Mouse (Mus musculus) neural tube, embryonic 11.5 days (tissue): ENCODE data around the gene Foxg1. TPM values are rescaled to one million over a fixed set of nuclear protein-coding genes. Genes with fewer than 3 reads are reported as not detected.

Experiments
- ATAC-seq: fragments of 200-750 bp; cut with Nextera tagmentation; 2 replicates; pipeline ENCODE4 v1.8.0; 2017; ENCODE audit warnings: moderate number of reproducible peaks, mild to moderate bottlenecking, moderate TSS enrichment, moderate library complexity; ENCODE audit not compliant: insufficient read depth, low FRiP score, low TSS enrichment
- DNase-seq: peaks from one replicate; pipeline ENCODE4 v3.0.0-alpha.2; 2015; ENCODE audit warnings: low spot score
- H3K27ac ChIP-seq: fragments of 300-500 bp; sonication (generic); 2 replicates; pipeline ENCODE4 v1.5.1; 2014; ENCODE audit warnings: low read depth, mild to moderate bottlenecking, low read length
- H3K27me3 ChIP-seq: fragments of 300-500 bp; sonication (generic); 2 replicates; pipeline ENCODE4 v1.6.1; 2014; ENCODE audit warnings: mild to moderate bottlenecking, low read length, mixed read lengths; ENCODE audit not compliant: control insufficient read depth, insufficient read depth
- H3K36me3 ChIP-seq: fragments of 300-500 bp; sonication (generic); 2 replicates; pipeline ENCODE4 v1.6.1; 2014; ENCODE audit warnings: mild to moderate bottlenecking, low read length, moderate library complexity, mixed read lengths; ENCODE audit not compliant: control insufficient read depth, insufficient read depth
- H3K4me1 ChIP-seq: fragments of 300-500 bp; sonication (generic); 2 replicates; pipeline ENCODE4 v1.6.1; 2014; ENCODE audit warnings: low read length, mixed read lengths; ENCODE audit not compliant: control insufficient read depth, insufficient read depth
- H3K4me2 ChIP-seq: fragments of 300-500 bp; sonication (generic); 2 replicates; pipeline ENCODE4 v1.6.1; 2014; ENCODE audit warnings: low read depth, mild to moderate bottlenecking, moderate library complexity
- H3K4me3 ChIP-seq: fragments of 300-500 bp; sonication (generic); 2 replicates; pipeline ENCODE4 v1.5.1; 2014; ENCODE audit warnings: low read depth, low read length
- H3K9ac ChIP-seq: fragments of 300-500 bp; sonication (generic); 2 replicates; pipeline ENCODE4 v1.6.1; 2014; ENCODE audit warnings: mild to moderate bottlenecking, low read length
- H3K9me3 ChIP-seq: fragments of 300-500 bp; sonication (generic); 2 replicates; pipeline ENCODE4 v1.6.1; 2016; ENCODE audit warnings: low read length; ENCODE audit not compliant: control insufficient read depth
- WGBS: fragments of 180-500 bp; shearing (Covaris S2); extraction: QIAGEN DNeasy Blood & Tissue Kit; methylation state at CpG from one replicate; pipeline ENCODE4 v1.1.7; 2014; 5-methylcytosine and 5-hydroxymethylcytosine counted together
- polyA plus RNA-seq: library from polyadenylated mRNA; unstranded; fragments of >200 nt; fragmentation: Nextera tagmentation; extraction: Ambion mirVana; gene quantifications from 2 replicates; pipeline ENCODE4 v1.2.1, GENCODE M21; 2014

Foxg1 gene
- polyA plus RNA-seq, 1 experiment from 2014 or later = 0.86 TPM

DNA sequence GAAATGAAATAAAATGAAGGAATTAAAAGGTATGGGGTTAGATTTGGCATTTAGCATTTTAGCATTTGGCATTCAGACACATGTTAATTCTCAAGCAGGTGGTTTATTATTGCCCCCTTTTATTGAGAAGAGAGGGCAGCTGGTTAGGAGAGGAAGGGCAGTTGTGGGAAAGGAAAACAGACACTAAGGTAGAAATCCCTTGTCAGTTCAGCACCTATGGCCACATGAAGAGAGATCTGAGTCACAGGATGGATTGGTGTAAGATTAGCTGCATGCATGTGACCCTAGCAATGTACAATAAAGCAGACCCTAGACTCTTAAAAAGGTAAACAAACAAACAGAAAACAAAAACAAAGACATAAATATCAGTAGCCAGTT is 15.7 kb downstream of the Foxg1 start:
- H3K4me2 ChIP-seq = no peak overlapping the region
- no peak for DNase-seq
- no peak overlapping the region for H3K9ac ChIP-seq
- H3K4me3 ChIP-seq = no peak overlapping the region
- peaks cover 78% of the 10 kb centered on the region for H3K27me3 ChIP-seq
- H3K27ac ChIP-seq = no peak overlapping the region
- H3K4me1 ChIP-seq = peaks cover 3% of the 10 kb centered on the region; the same call in 1 of the 2 replicates
- no peaks in the 10 kb centered on the region for H3K36me3 ChIP-seq
- ATAC-seq = no peak
- no peaks in the 10 kb centered on the region for H3K9me3 ChIP-seq

DNA sequence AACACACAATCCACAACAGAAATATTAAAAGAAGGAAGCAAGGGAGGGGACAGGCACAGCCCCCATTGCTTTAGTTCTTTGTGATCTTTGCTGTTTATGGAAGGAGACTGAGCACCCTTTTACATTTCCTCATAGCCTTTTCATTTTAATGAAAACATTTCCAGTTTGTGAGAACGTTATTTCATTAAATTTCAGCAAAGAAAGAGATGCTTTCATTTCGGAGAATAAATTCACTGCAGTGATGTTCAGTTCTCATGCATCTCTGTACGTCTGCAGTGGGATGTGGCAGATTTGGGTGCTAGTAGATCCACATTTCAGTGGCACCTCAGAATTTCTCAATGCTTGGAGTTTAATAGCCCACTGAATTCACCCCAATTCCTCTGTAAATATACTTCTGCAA is 16.2 kb downstream of the Foxg1 start:
- Histone ChIP-seq H3K4me2 (no peak overlapping the region), H3K27me3 (peaks cover 80% of the 10 kb centered on the region), H3K9ac (no peak overlapping the region), H3K4me1 (peaks cover 3% of the 10 kb centered on the region; the same call in 1 of the 2 replicates), H3K27ac (no peak overlapping the region), H3K9me3 (no peaks in the 10 kb centered on the region), H3K36me3 (no peaks in the 10 kb centered on the region), H3K4me3 (no peak overlapping the region)
- 14% methylated on average over 3 of the region's 3 CpGs for WGBS
- no peak for ATAC-seq
- DNase-seq = no peak

DNA sequence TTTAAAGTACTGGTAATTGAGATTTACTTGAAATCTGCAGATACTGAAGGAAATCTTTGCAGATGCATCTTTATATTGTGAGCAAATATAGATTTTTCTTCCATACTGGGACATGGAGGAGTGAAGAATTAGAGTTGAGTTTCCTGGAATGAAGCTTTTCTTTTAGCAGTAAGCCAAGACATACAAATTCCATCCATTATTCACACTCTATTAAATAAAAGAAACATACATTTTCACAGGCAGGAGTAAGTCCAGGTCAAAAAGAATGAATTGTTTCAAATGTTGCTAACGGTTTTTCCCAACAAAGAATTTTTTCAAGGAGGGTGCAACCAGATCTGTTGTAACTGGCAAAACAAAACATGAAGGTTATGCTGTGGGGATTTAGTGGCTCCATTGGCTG is 17.2 kb downstream of the Foxg1 start:
- no peak overlapping the region for H3K4me2 ChIP-seq
- ATAC-seq (no peak), DNase-seq (no peak)
- no peaks in the 10 kb centered on the region for H3K36me3 ChIP-seq
- peaks cover 73% of the 10 kb centered on the region for H3K27me3 ChIP-seq
- H3K27ac ChIP-seq = no peak overlapping the region
- 4% methylated on average over 1 of the region's 1 CpGs for WGBS
- H3K9ac ChIP-seq = no peak overlapping the region
- no peaks in the 10 kb centered on the region for H3K9me3 ChIP-seq
- H3K4me1 ChIP-seq = peaks cover 3% of the 10 kb centered on the region; the same call in 1 of the 2 replicates
- no peak overlapping the region for H3K4me3 ChIP-seq

DNA sequence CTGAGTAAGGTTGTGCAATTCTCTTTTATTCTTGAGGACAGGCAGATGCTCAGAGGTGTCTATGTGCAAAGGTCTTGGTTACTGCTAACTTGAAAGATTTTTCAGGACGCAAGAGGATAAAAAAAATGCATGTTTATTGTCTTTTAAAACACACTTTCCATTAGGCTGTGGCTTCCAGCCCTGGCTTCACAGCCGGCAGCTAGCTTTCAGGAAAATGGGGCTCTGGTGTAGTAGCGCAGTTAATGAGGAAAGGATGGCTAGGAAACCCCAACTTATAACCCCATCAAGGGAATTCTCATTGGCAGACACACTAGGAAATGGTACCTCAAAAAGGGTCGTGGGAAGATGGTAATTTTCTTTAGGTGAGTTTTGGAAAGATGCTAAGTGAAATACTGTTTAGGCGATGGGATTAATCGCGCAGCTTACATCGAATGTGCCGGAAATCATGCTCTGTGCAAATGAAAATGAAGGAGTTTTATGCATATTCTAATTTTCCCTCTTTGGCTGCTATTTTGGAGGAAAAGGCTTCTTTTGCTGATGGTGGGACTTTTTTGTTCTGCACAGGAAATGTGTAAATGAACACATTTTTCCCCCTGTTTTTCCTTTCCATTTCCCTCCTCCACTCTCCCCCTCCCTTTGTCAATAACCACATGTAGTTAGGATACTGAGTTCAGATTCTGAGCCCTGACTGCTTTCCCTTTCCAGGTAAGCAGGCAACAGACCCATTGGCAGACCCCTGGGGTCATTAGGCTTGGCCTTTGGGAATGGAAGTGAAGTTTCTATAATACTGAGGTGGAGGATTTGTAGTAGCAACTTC is 17.8 kb downstream of the Foxg1 start:
- Histone ChIP-seq H3K9ac (no peak overlapping the region), H3K27me3 (peaks cover 67% of the 10 kb centered on the region), H3K36me3 (no peaks in the 10 kb centered on the region), H3K27ac (no peak overlapping the region), H3K4me1 (peaks cover 3% of the 10 kb centered on the region; the same call in 1 of the 2 replicates), H3K4me2 (0 out of 2 replicates have a peak overlapping the region, but pooled peaks have one; percentile 85), H3K4me3 (no peak overlapping the region), H3K9me3 (no peaks in the 10 kb centered on the region)
- ATAC-seq (no peak), DNase-seq (no peak)
- WGBS = 4% methylated on average over 9 of the region's 9 CpGs

DNA sequence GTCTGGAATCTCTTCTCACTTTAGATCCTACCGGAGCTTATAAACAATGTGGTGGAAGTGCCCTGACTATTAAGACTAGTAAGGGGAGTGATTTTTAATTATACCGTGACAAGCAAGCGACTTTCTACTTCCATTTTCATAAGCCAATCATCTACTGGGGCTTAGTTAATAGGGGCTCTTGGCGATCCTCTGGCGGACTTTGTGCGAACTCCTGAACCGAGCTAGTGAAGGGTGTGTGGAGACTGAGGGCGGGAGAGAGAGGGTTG is 18.3 kb downstream of the Foxg1 start:
- no peak for DNase-seq
- H3K4me2 ChIP-seq = peak overlapping the region; percentile 85
- H3K4me1 ChIP-seq = peaks cover 3% of the 10 kb centered on the region; the same call in 1 of the 2 replicates
- H3K9ac ChIP-seq = no peak overlapping the region
- peaks cover 64% of the 10 kb centered on the region for H3K27me3 ChIP-seq
- H3K36me3 ChIP-seq = no peaks in the 10 kb centered on the region
- peak overlapping the region; percentile 40; the same call in 1 of the 2 replicates for H3K4me3 ChIP-seq
- 0% methylated on average over 8 of the region's 8 CpGs for WGBS
- H3K27ac ChIP-seq = no peak overlapping the region
- no peaks in the 10 kb centered on the region for H3K9me3 ChIP-seq
- ATAC-seq = peak; percentile 71

DNA sequence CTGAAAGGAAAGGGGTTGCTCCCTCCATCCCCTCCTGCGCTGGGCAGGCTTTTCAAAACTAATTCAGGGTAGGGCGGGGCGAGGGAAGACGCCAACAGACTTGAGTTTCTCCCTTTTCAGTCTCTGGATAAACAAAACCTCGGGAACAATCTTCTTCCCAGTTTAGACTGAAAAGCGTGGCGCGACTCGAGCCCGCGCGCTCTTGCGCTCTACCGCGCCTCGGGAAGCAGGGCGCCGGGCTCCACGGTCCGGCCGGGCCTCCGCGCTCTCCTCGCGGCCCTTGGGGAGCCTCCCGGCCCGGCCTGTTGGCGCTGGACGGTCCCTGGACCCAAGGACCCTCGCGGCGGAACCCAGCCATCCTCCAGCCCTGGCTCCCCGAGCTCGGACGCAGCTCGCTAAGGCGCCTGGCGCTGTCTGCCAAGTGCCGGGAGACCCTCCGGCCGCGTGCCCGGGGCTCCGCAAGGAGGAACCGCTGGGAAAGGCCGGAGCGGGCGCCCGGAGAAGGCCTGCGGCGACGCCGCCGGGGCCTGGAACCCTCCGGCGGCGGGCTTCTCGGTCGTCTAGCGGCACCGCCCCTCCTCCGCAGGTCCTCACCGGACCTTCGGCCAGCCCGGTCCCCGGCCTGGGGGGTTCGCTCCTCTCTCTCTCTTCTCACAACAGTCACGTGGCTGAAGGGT is 18.8 kb downstream of the Foxg1 start:
- peak; percentile 59 for ATAC-seq

DNA sequence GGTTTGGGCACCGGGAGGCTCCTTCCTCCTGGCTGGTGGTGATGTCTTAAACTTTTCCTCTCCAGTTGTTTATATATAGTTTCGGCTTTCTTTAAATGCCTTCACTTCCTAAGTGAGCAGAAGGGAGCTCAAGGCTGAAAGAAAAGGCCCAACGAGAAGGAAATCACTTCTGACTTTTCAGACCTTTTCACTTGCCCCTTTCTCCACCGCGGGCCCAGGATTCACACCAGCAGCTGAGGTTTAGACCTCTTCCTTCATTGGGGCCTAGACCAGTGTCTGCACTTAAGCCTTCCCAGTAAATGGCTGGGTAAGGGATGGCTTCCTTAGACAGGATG is 19.3 kb downstream of the Foxg1 start:
- ATAC-seq = no peak
- no peak for DNase-seq
- Histone ChIP-seq H3K9me3 (no peaks in the 10 kb centered on the region), H3K4me2 (peak overlapping the region; percentile 85), H3K4me3 (peak overlapping the region; percentile 40), H3K9ac (peak overlapping the region; percentile 45), H3K27ac (no peak overlapping the region), H3K36me3 (no peaks in the 10 kb centered on the region), H3K4me1 (peaks cover 3% of the 10 kb centered on the region; the same call in 1 of the 2 replicates), H3K27me3 (peaks cover 58% of the 10 kb centered on the region)
- WGBS = 0% methylated on average over 5 of the region's 5 CpGs

More for the DNA sequence above, 18.8 kb downstream of the Foxg1 start:
- Histone ChIP-seq H3K36me3 (no peaks in the 10 kb centered on the region), H3K9ac (peak overlapping the region; percentile 45), H3K9me3 (no peaks in the 10 kb centered on the region), H3K4me2 (peak overlapping the region; percentile 85), H3K27ac (no peak overlapping the region), H3K27me3 (peaks cover 60% of the 10 kb centered on the region), H3K4me1 (peaks cover 3% of the 10 kb centered on the region; the same call in 1 of the 2 replicates), H3K4me3 (peak overlapping the region; percentile 40)
- DNase-seq = peak; percentile 73
- under 1% methylated on average over 68 of the region's 68 CpGs for WGBS

DNA sequence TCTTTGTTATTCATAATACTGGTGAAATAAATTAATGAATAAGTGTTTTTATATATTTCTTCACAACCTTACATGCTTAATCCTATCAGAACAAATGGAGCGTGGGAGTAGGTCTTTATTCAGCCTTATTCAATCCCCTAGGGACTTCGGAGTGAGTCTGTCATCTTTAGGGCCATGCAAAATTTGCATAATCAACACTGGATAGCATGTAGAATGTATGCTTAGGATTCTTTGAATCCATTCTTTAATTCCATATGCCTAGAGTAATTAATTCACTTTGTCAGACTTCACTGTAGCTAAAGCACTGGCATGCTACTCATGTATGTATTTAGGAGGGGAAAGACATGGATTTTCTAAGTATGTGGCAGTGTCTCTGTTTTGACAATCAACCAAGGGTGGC is 27.4 kb downstream of the Foxg1 start:
- H3K4me3 ChIP-seq = no peak overlapping the region
- no peaks in the 10 kb centered on the region for H3K36me3 ChIP-seq
- H3K4me1 ChIP-seq = no peaks in the 10 kb centered on the region
- WGBS = 75% methylated on average over 2 of the region's 2 CpGs
- no peak for ATAC-seq
- no peaks in the 10 kb centered on the region for H3K9me3 ChIP-seq
- no peak for DNase-seq
- no peak overlapping the region for H3K9ac ChIP-seq
- no peak overlapping the region for H3K4me2 ChIP-seq
- H3K27me3 ChIP-seq = no peaks in the 10 kb centered on the region
- H3K27ac ChIP-seq = no peak overlapping the region

DNA sequence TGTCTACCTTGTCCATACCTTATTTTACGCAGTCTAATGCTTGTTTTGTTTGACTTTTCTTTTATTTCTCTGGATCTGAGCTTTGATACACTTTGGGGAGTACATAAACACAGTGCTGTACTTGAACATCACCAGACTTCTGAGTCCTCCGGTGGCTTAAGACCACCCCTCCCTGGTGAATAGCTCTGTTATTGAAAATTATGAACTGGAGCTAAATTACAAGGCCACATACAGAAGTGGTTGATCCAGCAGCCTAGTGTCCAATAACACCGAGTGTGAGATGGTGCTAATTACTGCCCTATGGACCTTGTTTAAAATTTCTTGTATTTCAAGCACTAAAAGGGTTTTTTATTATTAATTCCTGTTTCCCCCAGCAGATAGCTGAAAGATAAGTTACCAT is 35.5 kb downstream of the Foxg1 start:
- no peak for ATAC-seq
- H3K36me3 ChIP-seq = no peaks in the 10 kb centered on the region
- H3K27me3 ChIP-seq = no peaks in the 10 kb centered on the region
- no peaks in the 10 kb centered on the region for H3K4me1 ChIP-seq
- WGBS = 88% methylated on average over 3 of the region's 3 CpGs
- H3K27ac ChIP-seq = no peak overlapping the region
- no peak overlapping the region for H3K9ac ChIP-seq
- H3K4me2 ChIP-seq = no peak overlapping the region
- no peak for DNase-seq
- H3K4me3 ChIP-seq = no peak overlapping the region
- no peaks in the 10 kb centered on the region for H3K9me3 ChIP-seq
